Mouse (Mus musculus) MEL (cell line): ENCODE results near the gene Necab2. TPM values are rescaled to one million over a fixed set of nuclear protein-coding genes. Genes with fewer than 3 reads are reported as not detected.
A peak's percentile ranks its signal among the peaks of the same experiment; 100 is the strongest.

Experiments
- DNase-seq: peaks from one replicate; pipeline ENCODE4 v3.0.0; 2011; ENCODE audit warnings: low read depth, low spot score
- H3K27ac ChIP-seq: 2 replicates; pipeline ENCODE4 v1.5.1; 2012; ENCODE audit warnings: low read depth, mild to moderate bottlenecking, control low read depth, low read length, moderate library complexity; ENCODE audit not compliant: control insufficient read depth
- H3K27me3 ChIP-seq, 2 experiments: fragments of 150-350 bp in 1 of 2; sonication (generic) in 1 of 2; 2 replicates each; pipeline ENCODE4 v1.6.1; 2012; ENCODE audit warnings: low read length in 2 of 2, mild to moderate bottlenecking in 2 of 2, improper control_type of control experiment in 1 of 2, moderate library complexity in 1 of 2; ENCODE audit not compliant: insufficient read depth in 2 of 2, control insufficient read depth in 1 of 2
- H3K36me3 ChIP-seq, 2 experiments: 2 replicates each; pipeline ENCODE4 v1.6.1; 2012 to 2014; ENCODE audit warnings: low read length in 2 of 2, improper control_type of control experiment in 1 of 2, inconsistent platforms in 1 of 2, mild to moderate bottlenecking in 1 of 2; ENCODE audit not compliant: insufficient read depth in 2 of 2, control insufficient read depth in 1 of 2
- H3K4me1 ChIP-seq, 2 experiments: fragments of 150-350 bp in 1 of 2; sonication (generic) in 1 of 2; 2 replicates each; pipeline ENCODE4 v1.6.1; 2012; ENCODE audit warnings: low read length in 2 of 2, improper control_type of control experiment in 1 of 2, mild to moderate bottlenecking in 1 of 2; ENCODE audit not compliant: insufficient read depth in 2 of 2, control insufficient read depth in 1 of 2
- H3K4me3 ChIP-seq, 2 experiments: fragments of 150-350 bp in 1 of 2; sonication (generic) in 1 of 2; 2 replicates each; pipeline ENCODE4 v1.5.1; 2012; ENCODE audit warnings: low read depth in 2 of 2, low read length in 2 of 2, mild to moderate bottlenecking in 2 of 2, moderate library complexity in 2 of 2, control low read depth in 1 of 2, improper control_type of control experiment in 1 of 2; ENCODE audit not compliant: control insufficient read depth in 1 of 2, insufficient read depth in 1 of 2
- H3K79me2 ChIP-seq: 2 replicates; pipeline ENCODE4 v1.6.1; 2012; ENCODE audit warnings: mild to moderate bottlenecking, low read length, moderate library complexity; ENCODE audit not compliant: control insufficient read depth, poor library complexity, insufficient read depth
- H3K9ac ChIP-seq: 2 replicates; pipeline ENCODE4 v1.6.1; 2012; ENCODE audit warnings: low read depth, mild to moderate bottlenecking, control low read depth, low read length, moderate library complexity; ENCODE audit not compliant: control insufficient read depth, poor library complexity, severe bottlenecking
- H3K9me3 ChIP-seq: fragments of 150-350 bp; sonication (generic); replicated peaks from 2 replicates; pipeline ENCODE4 v1.6.1; 2012; ENCODE audit warnings: mild to moderate bottlenecking, low read length, improper control_type of control experiment, moderate library complexity; ENCODE audit not compliant: insufficient read depth
- CHD1 ChIP-seq: IDR thresholded peaks from 2 replicates; pipeline ENCODE4 v1.6.1; 2012; ENCODE audit warnings: low read depth, mild to moderate bottlenecking, inconsistent platforms, low read length, improper control_type of control experiment
- CHD2 ChIP-seq: IDR thresholded peaks from 2 replicates; pipeline ENCODE4 v1.6.1; 2011; ENCODE audit warnings: low read length, improper control_type of control experiment
- CTCF ChIP-seq, 3 experiments: IDR thresholded peaks in 2 of 3; conservative IDR thresholded peaks in 1 of 3; 2 replicates each; pipeline ENCODE4 v1.5.1; 2011 to 2012; ENCODE audit warnings: low read length in 3 of 3, low read depth in 2 of 3, mild to moderate bottlenecking in 2 of 3, improper control_type of control experiment in 1 of 3, inconsistent platforms in 1 of 3, mixed read lengths in 1 of 3, moderate library complexity in 1 of 3; ENCODE audit not compliant: control insufficient read depth in 1 of 3, insufficient read depth in 1 of 3, poor library complexity in 1 of 3, severe bottlenecking in 1 of 3
- E2F4 ChIP-seq: IDR thresholded peaks from 2 replicates; pipeline ENCODE4 v1.6.1; 2011; ENCODE audit warnings: low read depth, low read length, improper control_type of control experiment, borderline replicate concordance
- EP300 ChIP-seq, 2 experiments: IDR thresholded peaks; 2 replicates each; pipeline ENCODE4 v1.6.1; 2011; ENCODE audit warnings: improper control_type of control experiment in 2 of 2, low read length in 2 of 2, low read depth in 1 of 2, mild to moderate bottlenecking in 1 of 2
- ETS1 ChIP-seq: IDR thresholded peaks from 2 replicates; pipeline ENCODE4 v1.6.1; 2012; ENCODE audit warnings: low read depth, mild to moderate bottlenecking, inconsistent platforms, low read length, improper control_type of control experiment, moderate library complexity
- GATA1 ChIP-seq: IDR thresholded peaks from 2 replicates; pipeline ENCODE4 v1.6.1; 2011; ENCODE audit warnings: low read depth, low read length, improper control_type of control experiment
- HCFC1 ChIP-seq: IDR thresholded peaks from 2 replicates; pipeline ENCODE4 v1.6.1; 2012; ENCODE audit warnings: low read depth, mild to moderate bottlenecking, inconsistent platforms, low read length, improper control_type of control experiment, moderate library complexity
- MAZ ChIP-seq: IDR thresholded peaks from 2 replicates; pipeline ENCODE4 v1.6.1; 2012; ENCODE audit warnings: low read depth, mild to moderate bottlenecking, inconsistent platforms, low read length, improper control_type of control experiment
- MEF2A ChIP-seq: IDR thresholded peaks from 2 replicates; pipeline ENCODE4 v1.6.1; 2014; ENCODE audit warnings: low read depth, mild to moderate bottlenecking, inconsistent platforms, low read length, improper control_type of control experiment; ENCODE audit not compliant: poor library complexity, insufficient replicate concordance, severe bottlenecking; ENCODE audit errors: extremely low read depth
- MXI1 ChIP-seq: IDR thresholded peaks from 2 replicates; pipeline ENCODE4 v1.6.1; 2011; ENCODE audit warnings: mild to moderate bottlenecking, low read depth, low read length, improper control_type of control experiment
- NELFE ChIP-seq: IDR thresholded peaks from 2 replicates; pipeline ENCODE4 v1.6.1; 2011; ENCODE audit warnings: low read depth, low read length, improper control_type of control experiment
- NRF1 ChIP-seq: IDR thresholded peaks from 2 replicates; pipeline ENCODE4 v1.6.1; 2014; ENCODE audit warnings: low read depth, mild to moderate bottlenecking, inconsistent platforms, low read length, improper control_type of control experiment, moderate library complexity; ENCODE audit not compliant: poor library complexity, insufficient read depth, severe bottlenecking
- POLR2AphosphoS2 ChIP-seq: IDR thresholded peaks from 2 replicates; pipeline ENCODE4 v1.6.1; 2011; ENCODE audit warnings: low read length, improper control_type of control experiment
- RCOR1 ChIP-seq: IDR thresholded peaks from 2 replicates; pipeline ENCODE4 v1.6.1; 2012; ENCODE audit warnings: low read depth, mild to moderate bottlenecking, inconsistent platforms, low read length, improper control_type of control experiment
- SIN3A ChIP-seq: IDR thresholded peaks from 2 replicates; pipeline ENCODE4 v1.6.1; 2012; ENCODE audit warnings: low read length, improper control_type of control experiment, inconsistent platforms
- TBP ChIP-seq: IDR thresholded peaks from 2 replicates; pipeline ENCODE4 v1.8.0; 2011; ENCODE audit warnings: low read depth, low read length, improper control_type of control experiment
- TCF12 ChIP-seq: IDR thresholded peaks from 2 replicates; pipeline ENCODE4 v1.6.1; 2014; ENCODE audit warnings: low read depth, mild to moderate bottlenecking, inconsistent platforms, low read length, improper control_type of control experiment, moderate library complexity
- ZKSCAN1 ChIP-seq: IDR thresholded peaks from 2 replicates; pipeline ENCODE4 v1.6.1; 2012; ENCODE audit warnings: low read depth, mild to moderate bottlenecking, inconsistent platforms, low read length, improper control_type of control experiment, moderate library complexity
- ZMIZ1 ChIP-seq: IDR thresholded peaks from 2 replicates; pipeline ENCODE4 v1.6.1; 2012; ENCODE audit warnings: low read depth, mild to moderate bottlenecking, inconsistent platforms, low read length, improper control_type of control experiment, moderate library complexity
- ZNF384 ChIP-seq: IDR thresholded peaks from 2 replicates; pipeline ENCODE4 v1.6.1; 2012; ENCODE audit warnings: low read depth, mild to moderate bottlenecking, inconsistent platforms, low read length, improper control_type of control experiment
- polyA plus RNA-seq, 2 experiments: library from polyadenylated mRNA; stranded (reverse) in 1 of 2; unstranded in 1 of 2; fragments of >175 nt in 1 of 2; fragments of >200 nt in 1 of 2; gene quantifications; 2 replicates each; pipeline versions ENCODE4 v1.2.1 to v1.2.4; 2012; ENCODE audit warnings: low replicate concordance in 2 of 2, low read depth in 1 of 2; ENCODE audit not compliant: insufficient read length in 2 of 2, insufficient read depth in 1 of 2, missing spikeins in 1 of 2
- total RNA-seq: library from RNA; depleted of rRNA; stranded (reverse); fragments of 300-350 nt; gene quantifications from 2 replicates; pipeline ENCODE4 v1.2.3, GENCODE M21; 2012

The Necab2 gene
- total and polyA plus RNA-seq, 3 experiments = 0.06 TPM; not detected in 2

- peak; percentile 54 for DNase-seq
- no peak overlapping the region for H3K4me3 ChIP-seq
- H3K9ac ChIP-seq = no peak overlapping the region
- H3K27ac ChIP-seq = no peak overlapping the region
- H3K27me3 ChIP-seq = no peaks in the 10 kb centered on the region
- H3K4me1 ChIP-seq = peaks cover 22 to 29% of the 10 kb centered on the region in 2 experiments
- peaks cover 10 to 26% of the 10 kb centered on the region in 2 experiments for H3K36me3 ChIP-seq
- H3K9me3 ChIP-seq = no peaks in the 10 kb centered on the region
- no peaks in the 10 kb centered on the region for H3K79me2 ChIP-seq
- no peak for TF ChIP-seq CHD2
- peak; percentile 66; the same call in 1 of the 2 replicates for TF ChIP-seq RCOR1
- 0 out of 2 replicates have a peak, but pooled peaks have one; percentile 22 for TF ChIP-seq ETS1
- peak; percentile 27 to 54; a peak in 3 of 4 replicates for TF ChIP-seq EP300 (IDR thresholded peaks at IDR 0.05; ENCODE audit: low read depth in 1 of 2, low read length in 2 of 2)
- TF ChIP-seq GATA1 = peak; percentile 63
- TF ChIP-seq TCF12 = peak; percentile 47; the same call in 1 of the 2 replicates
Observed at GRCm38 (mm10) chr8:119511722-119512121, 65.2 kb downstream of the Necab2 start.

GRCm38 (mm10) chr8:119513405-119513804 lies 66.9 kb downstream of the Necab2 start:
- Histone ChIP-seq H3K9me3 (no peaks in the 10 kb centered on the region), H3K4me3 (no peak overlapping the region), H3K27ac (no peak overlapping the region), H3K79me2 (no peaks in the 10 kb centered on the region), H3K4me1 (peaks cover 22 to 29% of the 10 kb centered on the region in 2 experiments), H3K27me3 (no peaks in the 10 kb centered on the region), H3K36me3 (peaks cover 14 to 26% of the 10 kb centered on the region in 2 experiments), H3K9ac (no peak overlapping the region)
- no peak for TF ChIP-seq ZKSCAN1
- TF ChIP-seq MXI1 = no peak
- no peak for TF ChIP-seq MAZ
- no peak for TF ChIP-seq POLR2AphosphoS2
- TF ChIP-seq HCFC1 = no peak
- no peak for TF ChIP-seq ZMIZ1
- no peak for TF ChIP-seq GATA1
- TF ChIP-seq TBP = no peak
- no peak for TF ChIP-seq SIN3A
- no peak for TF ChIP-seq CHD2
- TF ChIP-seq MEF2A = no peak
- TF ChIP-seq NRF1 = no peak
- TF ChIP-seq E2F4 = no peak
- no peak for TF ChIP-seq NELFE
- TF ChIP-seq ZNF384 = no peak
- TF ChIP-seq CHD1 = no peak
- TF ChIP-seq CTCF (IDR thresholded peaks at IDR 0.05 in 2 of 3, conservative IDR thresholded peaks at IDR 0.05 in 1 of 3; ENCODE audit: control insufficient read depth in 1 of 3, insufficient read depth in 1 of 3, low read depth in 2 of 3, low read length in 3 of 3, poor library complexity in 1 of 3, severe bottlenecking in 1 of 3) = no peak
- DNase-seq = no peak
